Mouse (Mus musculus) hindbrain, embryonic 12.5 days (tissue): ENCODE data around the gene Rpl11. TPM values are rescaled to one million over a fixed set of nuclear protein-coding genes. Genes with fewer than 3 reads are reported as not detected.

Experiments used
- ATAC-seq: fragments of 200-750 bp; cut with Nextera tagmentation; 2 replicates; pipeline ENCODE4 v1.8.0; 2017; ENCODE audit warnings: moderate TSS enrichment; ENCODE audit not compliant: low FRiP score
- H3K27ac ChIP-seq: fragments of 300-500 bp; sonication (generic); 2 replicates; pipeline ENCODE4 v1.5.1; 2016; ENCODE audit warnings: mild to moderate bottlenecking
- H3K27me3 ChIP-seq: fragments of 300-500 bp; sonication (generic); 2 replicates; pipeline ENCODE4 v1.6.1; 2016; ENCODE audit warnings: mild to moderate bottlenecking
- H3K36me3 ChIP-seq: fragments of 300-500 bp; sonication (generic); 2 replicates; pipeline ENCODE4 v1.6.1; 2016; ENCODE audit warnings: mild to moderate bottlenecking
- H3K4me1 ChIP-seq: fragments of 300-500 bp; sonication (generic); 2 replicates; pipeline ENCODE4 v1.6.1; 2016
- H3K4me2 ChIP-seq: fragments of 300-500 bp; sonication (generic); replicated peaks from 2 replicates; pipeline ENCODE4 v1.6.1; 2016; ENCODE audit warnings: mild to moderate bottlenecking
- H3K4me3 ChIP-seq: fragments of 300-500 bp; sonication (generic); 2 replicates; pipeline ENCODE4 v1.5.1; 2016; ENCODE audit warnings: mild to moderate bottlenecking
- H3K9ac ChIP-seq: fragments of 300-500 bp; sonication (generic); 2 replicates; pipeline ENCODE4 v1.6.1; 2016; ENCODE audit warnings: mild to moderate bottlenecking, moderate library complexity
- H3K9me3 ChIP-seq: fragments of 300-500 bp; sonication (generic); replicated peaks from 2 replicates; pipeline ENCODE4 v1.6.1; 2016; ENCODE audit warnings: mild to moderate bottlenecking
- WGBS: fragments of 180-500 bp; shearing (Covaris S2); methylation state at CpG from one replicate; pipeline ENCODE4 v1.1.7; 2016; 5-methylcytosine and 5-hydroxymethylcytosine counted together
- polyA plus RNA-seq: library from polyadenylated mRNA; unstranded; fragments of >200 nt; fragmentation: Nextera tagmentation; extraction: Ambion mirVana; gene quantifications from 2 replicates; pipeline ENCODE4 v1.2.1, GENCODE M21; 2016

Gene Rpl11
- polyA plus RNA-seq, 1 experiment from 2014 or later: 292 TPM

GRCm38 (mm10) chr4:136088364-136088763 is 35.1 kb upstream of the Rpl11 start:
- H3K9ac ChIP-seq: no peak overlapping the region
- no peaks in the 10 kb centered on the region for H3K27me3 ChIP-seq
- no peak for ATAC-seq
- H3K27ac ChIP-seq: no peak overlapping the region
- H3K9me3 ChIP-seq: no peaks in the 10 kb centered on the region
- WGBS: 74% methylated on average over 5 of the region's 5 CpGs
- peaks cover 6% of the 10 kb centered on the region for H3K4me1 ChIP-seq
- H3K36me3 ChIP-seq: no peaks in the 10 kb centered on the region
- H3K4me2 ChIP-seq: no peak overlapping the region
- H3K4me3 ChIP-seq: no peak overlapping the region

GRCm38 (mm10) chr4:136087261-136087660 is 34.0 kb upstream of the Rpl11 start:
- WGBS: 93% methylated on average over 5 of the region's 5 CpGs
- no peaks in the 10 kb centered on the region for H3K36me3 ChIP-seq
- H3K9ac ChIP-seq: no peak overlapping the region
- H3K9me3 ChIP-seq: no peaks in the 10 kb centered on the region
- peaks cover 7% of the 10 kb centered on the region for H3K27me3 ChIP-seq
- no peak overlapping the region for H3K4me2 ChIP-seq
- no peak overlapping the region for H3K27ac ChIP-seq
- ATAC-seq: no peak
- H3K4me1 ChIP-seq: peaks cover 6% of the 10 kb centered on the region
- H3K4me3 ChIP-seq: no peak overlapping the region

- no peak overlapping the region for H3K4me2 ChIP-seq
- no peak overlapping the region for H3K9ac ChIP-seq
- WGBS: 95% methylated on average over 11 of the region's 11 CpGs
- no peak for ATAC-seq
- H3K36me3 ChIP-seq: no peaks in the 10 kb centered on the region
- H3K9me3 ChIP-seq: no peaks in the 10 kb centered on the region
- H3K27me3 ChIP-seq: peaks cover 31% of the 10 kb centered on the region
- H3K4me3 ChIP-seq: no peak overlapping the region
- no peak overlapping the region for H3K27ac ChIP-seq
- peaks cover 16% of the 10 kb centered on the region for H3K4me1 ChIP-seq
These were observed 31.6 kb upstream of the Rpl11 start for GRCm38 (mm10) chr4:136084840-136085239.

- no peaks in the 10 kb centered on the region for H3K36me3 ChIP-seq
- peaks cover 37% of the 10 kb centered on the region for H3K27me3 ChIP-seq
- H3K9ac ChIP-seq: no peak overlapping the region
- peaks cover 10% of the 10 kb centered on the region for H3K4me1 ChIP-seq
- H3K27ac ChIP-seq: no peak overlapping the region
- H3K9me3 ChIP-seq: no peaks in the 10 kb centered on the region
- no peak overlapping the region for H3K4me2 ChIP-seq
- ATAC-seq: no peak
- 84% methylated on average over 16 of the region's 19 CpGs for WGBS
- no peak overlapping the region for H3K4me3 ChIP-seq
These were observed 30.3 kb upstream of the Rpl11 start for GRCm38 (mm10) chr4:136083269-136084105.

- WGBS: 7% methylated on average over 28 of the region's 28 CpGs
- H3K9ac ChIP-seq: peak overlapping the region; percentile 45
These were observed 28.5 kb upstream of the Rpl11 start for GRCm38 (mm10) chr4:136081729-136082128.

GRCm38 (mm10) chr4:136078649-136079048 is 25.4 kb upstream of the Rpl11 start:
- no peak overlapping the region for H3K9ac ChIP-seq
- H3K36me3 ChIP-seq: no peaks in the 10 kb centered on the region
- 56% methylated on average over 2 of the region's 2 CpGs for WGBS
- H3K4me1 ChIP-seq: peaks cover 10% of the 10 kb centered on the region
- no peaks in the 10 kb centered on the region for H3K9me3 ChIP-seq
- H3K4me2 ChIP-seq: no peak overlapping the region
- no peak overlapping the region for H3K27ac ChIP-seq
- no peak for ATAC-seq
- H3K27me3 ChIP-seq: peaks cover 37% of the 10 kb centered on the region
- H3K4me3 ChIP-seq: no peak overlapping the region

More at GRCm38 (mm10) chr4:136081729-136082128, 28.5 kb upstream of the Rpl11 start:
- ATAC-seq: no peak
- H3K27me3 ChIP-seq: peaks cover 37% of the 10 kb centered on the region
- peak overlapping the region; percentile 53 for H3K4me2 ChIP-seq
- no peaks in the 10 kb centered on the region for H3K9me3 ChIP-seq
- peak overlapping the region; percentile 29 for H3K4me3 ChIP-seq
- H3K27ac ChIP-seq: no peak overlapping the region
- H3K36me3 ChIP-seq: no peaks in the 10 kb centered on the region
- peaks cover 10% of the 10 kb centered on the region for H3K4me1 ChIP-seq

- no peak overlapping the region for H3K4me3 ChIP-seq
- H3K27ac ChIP-seq: no peak overlapping the region
- H3K27me3 ChIP-seq: peaks cover 27% of the 10 kb centered on the region
- no peaks in the 10 kb centered on the region for H3K36me3 ChIP-seq
- WGBS: 73% methylated on average over 15 of the region's 15 CpGs
- no peak overlapping the region for H3K4me2 ChIP-seq
- no peak overlapping the region for H3K9ac ChIP-seq
- ATAC-seq: no peak
- H3K9me3 ChIP-seq: no peaks in the 10 kb centered on the region
- H3K4me1 ChIP-seq: peaks cover 7% of the 10 kb centered on the region
These were observed 23.7 kb upstream of the Rpl11 start for GRCm38 (mm10) chr4:136076776-136077538.

GRCm38 (mm10) chr4:136071178-136071714 is 18.0 kb upstream of the Rpl11 start:
- 6% methylated on average over 15 of the region's 15 CpGs for WGBS
- H3K36me3 ChIP-seq: no peaks in the 10 kb centered on the region
- H3K9me3 ChIP-seq: no peaks in the 10 kb centered on the region
- no peak overlapping the region for H3K9ac ChIP-seq
- H3K4me2 ChIP-seq: peak overlapping the region; percentile 22
- no peak overlapping the region for H3K27ac ChIP-seq
- H3K4me1 ChIP-seq: peaks cover 10% of the 10 kb centered on the region; the same call in 1 of the 2 replicates
- ATAC-seq: no peak
- H3K27me3 ChIP-seq: peaks cover 5% of the 10 kb centered on the region; the same call in 1 of the 2 replicates
- no peak overlapping the region for H3K4me3 ChIP-seq

- 64% methylated on average over 6 of the region's 6 CpGs for WGBS
- no peaks in the 10 kb centered on the region for H3K9me3 ChIP-seq
These were observed 17.4 kb upstream of the Rpl11 start for GRCm38 (mm10) chr4:136070592-136070991.

GRCm38 (mm10) chr4:136069954-136070353 is 16.7 kb upstream of the Rpl11 start:
- Histone ChIP-seq H3K9me3 (no peaks in the 10 kb centered on the region), H3K27me3 (peaks cover 5% of the 10 kb centered on the region; the same call in 1 of the 2 replicates), H3K4me1 (peaks cover 10% of the 10 kb centered on the region; the same call in 1 of the 2 replicates), H3K36me3 (no peaks in the 10 kb centered on the region), H3K4me3 (no peak overlapping the region), H3K4me2 (no peak overlapping the region), H3K9ac (no peak overlapping the region), H3K27ac (no peak overlapping the region)
- 2% methylated on average over 18 of the region's 18 CpGs for WGBS
- peak; percentile 60; the same call in 1 of the 2 replicates for ATAC-seq

More at GRCm38 (mm10) chr4:136070592-136070991, 17.4 kb upstream of the Rpl11 start:
- ATAC-seq: no peak
- Histone ChIP-seq H3K4me1 (peaks cover 10% of the 10 kb centered on the region; the same call in 1 of the 2 replicates), H3K27me3 (peaks cover 5% of the 10 kb centered on the region; the same call in 1 of the 2 replicates), H3K4me3 (no peak overlapping the region), H3K27ac (no peak overlapping the region), H3K36me3 (no peaks in the 10 kb centered on the region), H3K9ac (no peak overlapping the region), H3K4me2 (no peak overlapping the region)

- Histone ChIP-seq H3K4me2 (no peak overlapping the region), H3K27ac (0 out of 2 replicates have a peak overlapping the region, but pooled peaks have one; percentile 7), H3K4me3 (no peak overlapping the region), H3K9ac (no peak overlapping the region), H3K4me1 (peaks cover 10% of the 10 kb centered on the region; the same call in 1 of the 2 replicates), H3K36me3 (no peaks in the 10 kb centered on the region), H3K9me3 (no peaks in the 10 kb centered on the region), H3K27me3 (peaks cover 5% of the 10 kb centered on the region; the same call in 1 of the 2 replicates)
- no peak for ATAC-seq
- 63% methylated on average over 4 of the region's 4 CpGs for WGBS
These were observed 16.1 kb upstream of the Rpl11 start for GRCm38 (mm10) chr4:136069313-136069712.

GRCm38 (mm10) chr4:136063143-136063542 is 9.9 kb upstream of the Rpl11 start:
- Histone ChIP-seq H3K9me3 (no peaks in the 10 kb centered on the region), H3K27me3 (no peaks in the 10 kb centered on the region), H3K4me3 (no peak overlapping the region), H3K27ac (no peak overlapping the region), H3K4me2 (no peak overlapping the region), H3K9ac (no peak overlapping the region), H3K4me1 (no peaks in the 10 kb centered on the region), H3K36me3 (no peaks in the 10 kb centered on the region)
- 90% methylated on average over 4 of the region's 4 CpGs for WGBS
- no peak for ATAC-seq
